Mouse (Mus musculus): ENCODE measurements around the gene Aurkb. TPM values are rescaled to one million over a fixed set of nuclear protein-coding genes. Genes with fewer than 3 reads are reported as not detected.

Aurkb gene
- polyA plus RNA-seq, 2 experiments, result 109 to 124 TPM

- Histone ChIP-seq H3K4me3 (replicated peaks; ENCODE audit: low read length) (no peak overlapping the region), H3K4me1 (ENCODE audit: control insufficient read depth, insufficient read depth, low read length) (no peaks in the 10 kb centered on the region), H3K27me3 (ENCODE audit: control insufficient read depth, insufficient read depth, low read length) (no peaks in the 10 kb centered on the region), H3K9me3 (ENCODE audit: control insufficient read depth, low read length) (no peaks in the 10 kb centered on the region), H3K27ac (replicated peaks; ENCODE audit: low read depth, low read length) (no peak overlapping the region), H3K4me2 (replicated peaks; ENCODE audit: low read depth, low read length, severe bottlenecking) (no peak overlapping the region), H3K36me3 (ENCODE audit: control insufficient read depth, insufficient read depth, low read length) (no peaks in the 10 kb centered on the region), H3K9ac (ENCODE audit: low read depth, low read length, severe bottlenecking) (no peak overlapping the region)
- DNase-seq (ENCODE audit: low spot score) (no peak), ATAC-seq (ENCODE audit: low FRiP score, low read depth) (no peak)
- no peak for TF ChIP-seq POLR2A (IDR thresholded peaks at IDR 0.05; ENCODE audit: borderline replicate concordance, extremely low read depth, insufficient read depth, insufficient read length)
- 85% methylated on average over 7 of the region's 7 CpGs for whole genome bisulfite sequencing
These were observed 36.2 kb downstream of the Aurkb start for GRCm38 (mm10) chr11:69081613-69082012.

GRCm38 (mm10) chr11:69085608-69086007, 40.2 kb downstream of the Aurkb start:
- H3K27me3 ChIP-seq (ENCODE audit: control insufficient read depth, insufficient read depth, low read length), result no peaks in the 10 kb centered on the region
- H3K4me2 ChIP-seq (replicated peaks; ENCODE audit: low read depth, low read length, severe bottlenecking), result no peak overlapping the region
- no peak for DNase-seq (ENCODE audit: low spot score)
- peaks cover 18% of the 10 kb centered on the region for H3K4me1 ChIP-seq (ENCODE audit: control insufficient read depth, insufficient read depth, low read length)
- ATAC-seq (ENCODE audit: low FRiP score, low read depth), result no peak
- no peaks in the 10 kb centered on the region for H3K9me3 ChIP-seq (ENCODE audit: control insufficient read depth, low read length)
- no peak overlapping the region for H3K4me3 ChIP-seq (replicated peaks; ENCODE audit: low read length)
- H3K27ac ChIP-seq (replicated peaks; ENCODE audit: low read depth, low read length), result no peak overlapping the region
- H3K9ac ChIP-seq (ENCODE audit: low read depth, low read length, severe bottlenecking), result no peak overlapping the region
- H3K36me3 ChIP-seq (ENCODE audit: control insufficient read depth, insufficient read depth, low read length), result peaks cover 12% of the 10 kb centered on the region
- 53% methylated on average over 6 of the region's 6 CpGs for WGBS
- TF ChIP-seq POLR2A (IDR thresholded peaks at IDR 0.05; ENCODE audit: borderline replicate concordance, extremely low read depth, insufficient read depth, insufficient read length), result no peak

- Histone ChIP-seq H3K4me2 (replicated peaks; ENCODE audit: low read depth, low read length, severe bottlenecking) (no peak overlapping the region), H3K36me3 (ENCODE audit: control insufficient read depth, insufficient read depth, low read length) (peaks cover 20% of the 10 kb centered on the region), H3K9me3 (ENCODE audit: control insufficient read depth, low read length) (no peaks in the 10 kb centered on the region), H3K27me3 (ENCODE audit: control insufficient read depth, insufficient read depth, low read length) (no peaks in the 10 kb centered on the region), H3K27ac (replicated peaks; ENCODE audit: low read depth, low read length) (no peak overlapping the region), H3K4me1 (ENCODE audit: control insufficient read depth, insufficient read depth, low read length) (peaks cover 19% of the 10 kb centered on the region), H3K4me3 (replicated peaks; ENCODE audit: low read length) (no peak overlapping the region), H3K9ac (ENCODE audit: low read depth, low read length, severe bottlenecking) (no peak overlapping the region)
- no peak for TF ChIP-seq POLR2A (IDR thresholded peaks at IDR 0.05; ENCODE audit: borderline replicate concordance, extremely low read depth, insufficient read depth, insufficient read length)
- ATAC-seq (ENCODE audit: low FRiP score, low read depth), result no peak
- no peak for DNase-seq (ENCODE audit: low spot score)
- 56% methylated on average over 6 of the region's 6 CpGs for WGBS
These were observed 40.9 kb downstream of the Aurkb start for GRCm38 (mm10) chr11:69086390-69086789.

GRCm38 (mm10) chr11:69087082-69087481, 41.6 kb downstream of the Aurkb start:
- WGBS, result 31% methylated on average over 4 of the region's 4 CpGs
- Histone ChIP-seq H3K9me3 (ENCODE audit: control insufficient read depth, low read length) (no peaks in the 10 kb centered on the region), H3K27ac (replicated peaks; ENCODE audit: low read depth, low read length) (no peak overlapping the region; the same call in 1 of the 2 replicates), H3K4me3 (replicated peaks; ENCODE audit: low read length) (no peak overlapping the region), H3K4me1 (ENCODE audit: control insufficient read depth, insufficient read depth, low read length) (peaks cover 19% of the 10 kb centered on the region), H3K9ac (ENCODE audit: low read depth, low read length, severe bottlenecking) (no peak overlapping the region), H3K36me3 (ENCODE audit: control insufficient read depth, insufficient read depth, low read length) (peaks cover 26% of the 10 kb centered on the region), H3K4me2 (replicated peaks; ENCODE audit: low read depth, low read length, severe bottlenecking) (no peak overlapping the region), H3K27me3 (ENCODE audit: control insufficient read depth, insufficient read depth, low read length) (no peaks in the 10 kb centered on the region)
- DNase-seq (ENCODE audit: low spot score), result no peak
- no peak for ATAC-seq (ENCODE audit: low FRiP score, low read depth)
- no peak for TF ChIP-seq POLR2A (IDR thresholded peaks at IDR 0.05; ENCODE audit: borderline replicate concordance, extremely low read depth, insufficient read depth, insufficient read length)

- 56% methylated on average over 2 of the region's 2 CpGs for WGBS
- TF ChIP-seq POLR2A (IDR thresholded peaks at IDR 0.05; ENCODE audit: borderline replicate concordance, extremely low read depth, insufficient read depth, insufficient read length), result no peak
- peaks cover 32% of the 10 kb centered on the region for H3K36me3 ChIP-seq (ENCODE audit: control insufficient read depth, insufficient read depth, low read length)
- H3K9ac ChIP-seq (ENCODE audit: low read depth, low read length, severe bottlenecking), result peak overlapping the region; percentile 99; the same call in 1 of the 2 replicates
- peaks cover 19% of the 10 kb centered on the region for H3K4me1 ChIP-seq (ENCODE audit: control insufficient read depth, insufficient read depth, low read length)
- DNase-seq (ENCODE audit: low spot score) (no peak), ATAC-seq (ENCODE audit: low FRiP score, low read depth) (no peak)
- peak overlapping the region; percentile 90 for H3K4me2 ChIP-seq (replicated peaks; ENCODE audit: low read depth, low read length, severe bottlenecking)
- H3K27me3 ChIP-seq (ENCODE audit: control insufficient read depth, insufficient read depth, low read length), result no peaks in the 10 kb centered on the region
- no peak overlapping the region for H3K4me3 ChIP-seq (replicated peaks; ENCODE audit: low read length)
- no peak overlapping the region; the same call in 1 of the 2 replicates for H3K27ac ChIP-seq (replicated peaks; ENCODE audit: low read depth, low read length)
- H3K9me3 ChIP-seq (ENCODE audit: control insufficient read depth, low read length), result no peaks in the 10 kb centered on the region
These were observed 42.1 kb downstream of the Aurkb start for GRCm38 (mm10) chr11:69087597-69087996.
